Mouse (Mus musculus) left cerebral cortex, postnatal 25 days (tissue): Measurements from ENCODE around the gene Ftl1. TPM values are rescaled to one million over a fixed set of nuclear protein-coding genes. Genes with fewer than 3 reads are reported as not detected.
"Not testable (repeated sequence)": the region's sequence is repeated elsewhere in the genome, so short reads cannot be mapped to it uniquely, and the experiment has no call there.

Experiments
- DNase-seq, 2 experiments: peaks; one replicate each; pipeline ENCODE4 v3.0.0; 2022; ENCODE audit warnings: low spot score in 2 of 2, mixed read lengths in 1 of 2
- intact Hi-C: fragments of 180-260 bp; cut with DNase I; formaldehyde crosslinking; loops from one replicate; pipeline ENCODE4 v1.15.1; 2025
- total RNA-seq, 2 experiments: library from RNA; stranded (reverse); gene quantifications; 2 replicates each; pipeline ENCODE4 v1.2.3; 2021

The Ftl1 gene
- total RNA-seq, 2 experiments from 2014 or later, result 207 to 225 TPM

DNA sequence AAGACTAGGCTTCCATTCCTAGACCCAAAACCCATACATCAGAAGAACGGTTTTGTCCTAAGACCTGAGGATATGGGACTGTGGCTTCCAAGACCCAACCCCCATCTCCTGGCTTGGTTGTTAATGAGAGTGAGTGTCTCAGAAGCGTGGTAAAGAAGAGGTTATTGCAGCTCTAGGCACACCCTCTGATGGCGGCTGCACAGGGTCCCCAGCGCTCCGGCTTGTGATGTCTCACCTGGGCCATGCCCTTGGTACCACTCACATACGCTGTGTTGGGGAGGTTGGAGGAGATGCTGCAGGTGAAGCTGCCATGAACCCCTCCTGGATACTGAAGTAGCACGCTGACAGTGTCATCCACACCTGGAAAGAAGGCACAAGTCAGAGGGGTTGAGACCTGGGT is 19.1 kb upstream of the Ftl1 start:
- DNase-seq, result no peak
- intact Hi-C loops, result loop anchor here (5.0 kb wide), 1 partner anchor 44 kb away; no protein-coding TSS in a partner anchor

- DNase-seq, result peak; percentile 64 to 79
- intact Hi-C loops, result loop anchor here (2.0 to 5.0 kb wide), 2 partner anchors 45 to 84 kb away; no protein-coding TSS in a partner anchor
These were observed 17.3 kb upstream of the Ftl1 start for GRCm38 (mm10) chr7:45477003-45477402.

- intact Hi-C loops, result loop anchor here (2.0 to 5.0 kb wide), 2 partner anchors 46 to 84 kb away; no protein-coding TSS in a partner anchor
- no peak for DNase-seq
These were observed 16.8 kb upstream of the Ftl1 start for GRCm38 (mm10) chr7:45476453-45476852.

- peak in 1 of 2 experiments; percentile 31 for DNase-seq
- intact Hi-C loops, result loop anchor here (5.0 kb wide), 1 partner anchor 47 kb away; no protein-coding TSS in a partner anchor
These were observed 15.7 kb upstream of the Ftl1 start for GRCm38 (mm10) chr7:45475291-45475969.

GRCm38 (mm10) chr7:45470869-45471268 is 11.2 kb upstream of the Ftl1 start:
- peak; percentile 79 to 85 for DNase-seq
- intact Hi-C loops, result no loop called here

- intact Hi-C loops, result loop anchor here (10.0 kb wide), 1 partner anchor 238 kb away; the partner anchor contains the start of gene Dbp
- no peak for DNase-seq
These were observed 7.5 kb upstream of the Ftl1 start for GRCm38 (mm10) chr7:45467090-45467670.

DNA sequence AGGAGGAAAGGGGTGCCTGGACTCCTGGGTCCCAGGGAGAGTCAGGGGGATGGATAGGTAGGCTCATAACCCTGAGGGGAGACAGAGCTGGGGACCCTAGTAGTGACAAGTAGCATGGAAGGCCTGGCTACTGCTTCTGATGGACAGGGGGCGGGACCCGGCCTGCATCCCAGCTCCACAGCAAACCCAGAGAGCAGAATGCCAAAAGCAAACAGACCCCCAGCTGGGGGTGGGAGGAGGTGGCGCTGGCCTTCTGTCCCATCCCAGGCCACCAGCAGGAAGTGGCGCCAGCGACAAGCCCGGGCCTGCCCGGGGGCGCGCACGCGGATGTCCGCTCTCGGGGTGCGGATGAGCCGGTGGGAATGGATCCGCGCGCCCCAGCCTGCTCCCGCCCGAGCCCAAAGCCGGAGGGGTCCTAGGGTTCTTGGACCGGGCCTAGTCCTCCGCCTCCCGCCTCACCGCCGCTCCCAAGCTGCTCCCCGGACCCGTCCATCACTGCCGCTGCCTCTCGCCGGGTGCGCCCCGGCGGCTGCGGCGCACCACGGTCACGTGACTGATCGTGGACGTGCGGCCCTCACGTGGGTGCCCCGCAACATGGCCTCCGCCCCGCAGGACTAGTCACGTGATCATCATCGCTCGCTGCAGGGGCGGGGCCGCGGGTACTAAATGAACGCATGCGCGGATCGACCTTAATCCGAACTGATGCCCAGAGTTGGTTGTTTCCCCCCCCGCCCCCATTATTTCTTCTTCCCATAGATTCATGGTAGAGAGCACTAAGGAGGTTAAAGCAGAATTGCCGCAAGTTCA is 6.8 kb upstream of the Ftl1 start, which contains the start of gene Bax:
TSS of gene Bax (minus strand) at position 616 of the 807 bp plus-strand sequence.
- peak; percentile 97 for DNase-seq
- intact Hi-C loops, result loop anchor here (10.0 kb wide), 1 partner anchor 238 kb away; the partner anchor contains the start of gene Dbp

DNA sequence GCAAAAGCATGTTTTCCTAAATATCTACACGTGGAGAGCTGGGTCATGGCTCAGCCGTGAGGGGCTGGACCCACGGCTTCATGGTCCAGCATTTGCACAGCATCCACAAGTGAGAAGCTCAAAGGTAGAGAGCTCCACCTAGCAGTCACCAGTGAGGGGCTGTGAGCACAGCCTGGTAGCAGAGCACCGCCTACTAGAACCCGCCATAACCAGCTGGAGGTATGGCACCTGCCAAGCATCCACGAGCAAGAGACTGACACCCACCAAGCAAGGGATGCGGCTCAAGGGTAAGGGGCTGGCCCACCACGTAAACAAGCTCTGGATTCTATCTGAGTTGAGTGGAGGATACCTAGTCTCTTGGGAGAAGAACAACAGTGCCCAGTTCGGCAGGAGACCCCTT is 5.9 kb upstream of the Ftl1 start:
- DNase-seq, result no peak
- intact Hi-C loops, result loop anchor here (10.0 kb wide), 1 partner anchor 239 kb away; the partner anchor contains the start of gene Dbp

GRCm38 (mm10) chr7:45465112-45465511 is 5.4 kb upstream of the Ftl1 start:
- intact Hi-C loops, result loop anchor here (10.0 kb wide), 1 partner anchor 240 kb away; the partner anchor contains the start of gene Dbp

DNA sequence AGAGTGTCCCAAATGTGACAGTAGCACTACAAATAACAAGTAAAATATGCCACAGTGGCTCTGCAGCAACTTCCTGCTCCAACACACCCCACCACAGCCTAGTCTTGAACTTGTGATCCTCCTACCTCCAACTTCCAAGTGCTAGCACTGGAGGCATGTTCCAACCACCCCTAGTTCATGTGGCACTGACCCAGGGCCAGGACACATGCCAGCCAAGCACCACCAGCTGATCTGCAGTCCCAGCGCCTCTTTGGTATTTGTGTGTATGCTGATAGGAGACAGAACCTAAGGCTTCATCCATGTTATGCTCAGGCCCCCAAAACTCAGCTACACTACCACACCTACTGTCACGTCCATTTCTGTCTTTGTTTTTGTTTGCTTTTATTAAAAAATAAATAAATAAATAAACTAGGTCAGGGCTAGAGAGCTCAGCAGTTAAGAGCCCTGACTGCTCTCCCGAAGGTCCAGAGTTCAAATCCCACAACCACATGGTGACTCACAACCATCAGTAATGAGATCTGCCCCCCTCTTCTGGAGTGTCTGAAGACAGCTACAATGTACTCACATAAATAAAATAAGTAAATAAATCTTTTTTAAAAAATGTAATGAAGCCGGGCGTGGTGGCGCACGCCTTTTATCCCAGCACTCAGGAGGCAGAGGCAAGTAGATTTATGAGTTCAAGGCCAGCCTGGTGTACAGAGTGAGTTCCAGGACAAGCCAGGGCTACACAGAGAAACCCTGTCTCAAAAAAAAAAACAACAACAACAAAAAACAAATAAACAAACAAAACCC is 4.5 kb upstream of the Ftl1 start:
- no peak for DNase-seq
- intact Hi-C loops, result loop anchor here (10.0 kb wide), 1 partner anchor 241 kb away; the partner anchor contains the start of gene Dbp

More at GRCm38 (mm10) chr7:45465112-45465511, 5.4 kb upstream of the Ftl1 start:
- DNase-seq, result no peak

DNA sequence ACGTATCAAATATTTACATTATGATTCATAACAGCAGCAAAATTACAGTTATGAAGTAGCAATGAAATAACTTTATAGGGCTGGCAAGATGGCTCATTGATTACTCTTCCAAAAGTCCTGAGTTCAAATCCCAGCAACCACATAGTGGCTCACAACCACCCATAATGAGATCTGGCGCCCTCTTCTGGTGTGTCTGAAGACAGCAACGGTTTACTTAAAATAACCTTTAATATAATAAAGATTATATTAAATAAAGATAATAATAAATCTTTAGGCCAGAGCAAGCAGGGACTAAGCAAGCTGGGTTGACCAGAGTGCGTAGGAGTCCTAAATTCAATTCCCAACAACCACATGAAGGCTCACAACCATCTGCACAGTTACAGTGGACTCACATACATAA is 3.2 kb upstream of the Ftl1 start:
- intact Hi-C loops, result loop anchor here (10.0 kb wide), 1 partner anchor 242 kb away; the partner anchor contains the start of gene Dbp
- DNase-seq, result not testable (repeated sequence)

DNA sequence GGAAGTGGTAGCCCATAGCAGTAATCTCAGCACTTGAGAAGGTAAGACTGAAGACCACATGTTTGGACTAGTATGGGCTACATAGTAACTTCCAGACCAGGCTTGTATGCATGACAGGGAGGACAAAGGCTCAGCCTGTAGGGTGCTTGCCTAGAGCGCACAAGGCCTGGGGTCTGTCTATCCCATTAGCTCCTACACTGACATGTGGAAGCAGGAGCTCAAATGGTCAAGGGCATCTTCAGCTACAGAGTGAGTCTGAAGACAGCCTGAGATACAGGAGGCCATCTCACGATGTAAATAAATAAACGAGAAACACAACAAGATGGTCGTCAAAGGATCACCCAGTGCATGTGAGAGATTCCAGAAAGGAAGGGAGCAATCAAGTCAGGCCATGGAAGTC is 2.6 kb upstream of the Ftl1 start:
- DNase-seq, result no peak
- intact Hi-C loops, result loop anchor here (10.0 kb wide), 1 partner anchor 242 kb away; the partner anchor contains the start of gene Dbp

DNA sequence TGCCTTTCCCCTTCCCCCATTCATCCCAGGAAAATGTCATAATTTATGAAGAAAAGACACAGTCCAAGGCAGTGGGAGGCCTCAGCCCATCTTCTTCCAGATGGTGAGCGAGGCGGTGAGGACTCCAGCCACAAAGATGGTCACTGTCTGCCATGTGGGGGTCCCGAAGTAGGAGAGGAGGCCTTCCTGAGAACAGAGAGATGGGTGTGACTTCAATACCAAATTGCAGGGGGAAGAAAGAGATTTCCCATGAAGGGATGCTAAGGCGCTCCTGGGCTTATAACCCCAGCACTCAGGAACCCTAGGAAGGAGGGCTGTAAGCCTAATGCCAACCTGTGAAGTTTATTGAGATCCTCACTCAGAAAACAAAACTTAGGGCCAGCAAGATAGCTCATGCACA is 2.1 kb upstream of the Ftl1 start:
- DNase-seq, result no peak
- intact Hi-C loops, result loop anchor here (10.0 kb wide), 1 partner anchor 243 kb away; the partner anchor contains the start of gene Dbp

- no peak for DNase-seq
- intact Hi-C loops, result loop anchor here (10.0 kb wide), 1 partner anchor 243 kb away; the partner anchor contains the start of gene Dbp
These were observed 1.6 kb upstream of the Ftl1 start for GRCm38 (mm10) chr7:45461326-45461725.

- peak in 1 of 2 experiments; percentile 38 for DNase-seq
- intact Hi-C loops, result loop anchor here (10.0 kb wide), 1 partner anchor 244 kb away; the partner anchor contains the start of gene Dbp
These were observed 1.2 kb upstream of the Ftl1 start for GRCm38 (mm10) chr7:45460860-45461314.

GRCm38 (mm10) chr7:45460377-45460776 is 693 bp upstream of the Ftl1 start:
- intact Hi-C loops, result loop anchor here (10.0 kb wide), 1 partner anchor 244 kb away; the partner anchor contains the start of gene Dbp

DNA sequence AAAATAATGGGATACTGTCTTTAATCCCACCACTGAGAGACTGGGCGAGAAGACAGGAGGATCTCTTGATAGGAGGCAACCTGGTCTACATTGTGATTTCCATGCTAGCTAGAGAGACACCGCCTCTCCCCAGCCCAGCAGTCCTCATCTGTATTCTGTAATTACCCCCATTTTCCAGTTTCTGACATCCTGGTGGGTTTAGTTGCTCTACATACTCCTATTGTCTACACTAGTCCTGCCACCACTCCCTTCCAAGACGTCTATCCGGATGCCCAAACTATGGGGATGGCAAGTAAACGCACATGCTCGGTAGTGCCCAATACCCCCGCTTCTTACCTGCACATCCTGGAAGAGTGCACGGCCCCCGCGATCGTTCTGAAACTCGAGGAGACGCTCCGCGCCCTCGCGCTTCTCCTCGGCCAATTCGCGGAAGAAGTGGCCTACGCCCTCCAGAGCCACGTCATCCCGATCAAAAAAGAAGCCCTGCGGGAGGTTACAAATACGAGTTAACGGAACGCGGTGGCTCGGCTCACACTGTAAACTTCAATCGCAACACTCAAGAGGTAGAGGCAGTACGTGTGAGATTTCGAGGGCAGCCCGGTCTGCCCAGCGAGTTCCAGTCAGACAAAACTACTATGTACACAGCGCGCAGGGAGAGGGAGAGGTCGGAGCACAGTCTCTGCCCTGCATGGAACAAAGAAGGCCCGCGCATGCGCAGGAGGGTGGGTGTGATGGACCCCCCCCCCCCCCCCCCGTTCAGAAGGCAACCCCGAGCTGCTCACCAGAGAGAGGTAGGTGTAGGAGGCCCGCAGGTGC is 728 bp downstream of the Ftl1 start:
- intact Hi-C loops, result no loop called here
- peak; percentile 70 to 80 for DNase-seq

More at GRCm38 (mm10) chr7:45460377-45460776, 693 bp upstream of the Ftl1 start:
- peak in 1 of 2 experiments; percentile 14 for DNase-seq
